ENCODE assay signal across 8 mouse cellular contexts in the genomic region with DNA sequence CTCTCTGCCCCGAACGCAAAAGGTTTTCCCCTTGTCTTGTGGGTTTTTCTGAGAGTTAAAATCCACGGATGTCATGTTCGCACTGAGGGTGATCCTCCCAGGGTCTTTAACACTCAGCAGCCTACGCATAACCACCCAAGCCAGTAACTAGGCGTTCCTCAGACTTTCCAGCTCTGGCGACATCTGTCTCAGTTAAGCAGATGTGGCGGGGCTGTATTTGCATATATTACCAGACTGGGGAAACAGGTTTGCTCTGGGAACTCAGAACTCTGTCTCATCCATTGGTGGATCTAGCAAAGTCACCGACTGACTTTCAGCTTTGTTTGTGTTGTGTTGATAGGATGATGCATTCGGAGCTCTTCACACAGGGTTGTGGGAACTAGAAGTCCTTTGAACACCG. TPM values are rescaled to one million over a fixed set of nuclear protein-coding genes. Genes with fewer than 3 reads are reported as not detected.
DNase-seq lines count a peak whose midpoint lies in the region; ATAC-seq lines count a peak whose summit lies in the region.

No protein-coding gene starts in this region.

- no peaks in the 10 kb centered on the region for H3K36me3 ChIP-seq in heart, embryonic 16.5 days (ENCODE audit: control insufficient read depth, insufficient read depth)
- H3K36me3 ChIP-seq in hindbrain, embryonic 16.5 days (ENCODE audit: control insufficient read depth, insufficient read depth, low read length), result no peaks in the 10 kb centered on the region
- no peaks in the 10 kb centered on the region for H3K36me3 ChIP-seq in midbrain, embryonic 15.5 days (replicated peaks)

- ATAC-seq in heart, embryonic 16.5 days (replicated peaks; ENCODE audit: extremely low read depth, insufficient read depth, low FRiP score), result no peak; the same call in 1 of the 2 replicates
- ATAC-seq in hindbrain, embryonic 16.5 days, result no peak
- ATAC-seq in midbrain, embryonic 15.5 days (replicated peaks), result no peak
- no peak; the same call in 1 of the 2 replicates for ATAC-seq in megakaryocyte, adult 5-6 weeks (ENCODE audit: poor library complexity, severe bottlenecking)

- no peak overlapping the region for H3K27ac ChIP-seq in heart, embryonic 16.5 days (ENCODE audit: low read length)
- no peak overlapping the region for H3K27ac ChIP-seq in hindbrain, embryonic 16.5 days (ENCODE audit: low read depth, low read length)
- H3K27ac ChIP-seq in midbrain, embryonic 15.5 days, result no peak overlapping the region

- peak overlapping the region; percentile 69 for H3K4me2 ChIP-seq in heart, embryonic 16.5 days (ENCODE audit: low read depth, low read length)
- H3K4me2 ChIP-seq in hindbrain, embryonic 16.5 days (ENCODE audit: low read length), result peak overlapping the region; percentile 55
- peak overlapping the region; percentile 58 for H3K4me2 ChIP-seq in midbrain, embryonic 15.5 days

- H3K27me3 ChIP-seq in heart, embryonic 16.5 days (ENCODE audit: control insufficient read depth, insufficient read depth, low read length), result no peaks in the 10 kb centered on the region
- peaks cover 2% of the 10 kb centered on the region; the same call in 1 of the 2 replicates for H3K27me3 ChIP-seq in hindbrain, embryonic 16.5 days (replicated peaks; ENCODE audit: control insufficient read depth, insufficient read depth, low read length)
- H3K27me3 ChIP-seq in midbrain, embryonic 15.5 days (replicated peaks), result 0 out of 2 replicates have a peak, but pooled peaks cover 5% of the 10 kb centered on the region

- peaks cover 6% of the 10 kb centered on the region; the same call in 1 of the 2 replicates for H3K9me3 ChIP-seq in heart, embryonic 16.5 days (replicated peaks; ENCODE audit: control insufficient read depth, low read length)
- H3K9me3 ChIP-seq in hindbrain, embryonic 16.5 days (ENCODE audit: control insufficient read depth, low read length), result no peaks in the 10 kb centered on the region
- no peaks in the 10 kb centered on the region for H3K9me3 ChIP-seq in midbrain, embryonic 15.5 days

- H3K9ac ChIP-seq in heart, embryonic 16.5 days (ENCODE audit: low read length), result peak overlapping the region; percentile 32; the same call in 1 of the 2 replicates
- peak overlapping the region; percentile 42 for H3K9ac ChIP-seq in hindbrain, embryonic 16.5 days (ENCODE audit: low read depth, low read length)
- 0 out of 2 replicates have a peak overlapping the region, but pooled peaks have one; percentile 20 for H3K9ac ChIP-seq in midbrain, embryonic 15.5 days

- H3K4me1 ChIP-seq in heart, embryonic 16.5 days (ENCODE audit: control insufficient read depth, insufficient read depth, low read length), result peaks cover 7% of the 10 kb centered on the region
- peaks cover 6% of the 10 kb centered on the region for H3K4me1 ChIP-seq in hindbrain, embryonic 16.5 days (ENCODE audit: control insufficient read depth, insufficient read depth, low read depth, low read length)
- peaks cover 28% of the 10 kb centered on the region for H3K4me1 ChIP-seq in midbrain, embryonic 15.5 days

- 8% methylated on average over 11 of the region's 11 CpGs for WGBS in heart, embryonic 16.5 days
- WGBS in hindbrain, embryonic 16.5 days, result 13% methylated on average over 11 of the region's 11 CpGs
- WGBS in midbrain, embryonic 15.5 days, result 11% methylated on average over 11 of the region's 11 CpGs

- peak overlapping the region; percentile 42 for H3K4me3 ChIP-seq in heart, embryonic 16.5 days (ENCODE audit: low read length)
- H3K4me3 ChIP-seq in hindbrain, embryonic 16.5 days (ENCODE audit: low read length), result peak overlapping the region; percentile 25
- peak overlapping the region; percentile 33 for H3K4me3 ChIP-seq in midbrain, embryonic 15.5 days

- intact Hi-C loops in heart, postnatal 25 days (cut with DNase I), result no loop called here

- DNase-seq in heart, postnatal 25 days (ENCODE audit: low spot score), result no peak
- DNase-seq in T-cell, adult 2 months (ENCODE audit: low spot score), result peak; percentile 66
- no peak for DNase-seq in layer of hippocampus, adult 11-12 months (ENCODE audit: low spot score)
- no peak for DNase-seq in cerebellum, adult 9-11 months

RNA-seq across cellular contexts. Expression of gene Tnfrsf19, which starts 10.7 kb away (rescaled TPM):
- 14.7 and 17.7 TPM in 2 replicates for polyA plus RNA-seq in heart, embryonic 16.5 days (2015; fragmentation: Nextera tagmentation; extraction: Ambion mirVana)
- 1 to 10 TPM; 3.8 to 4.9 TPM for total RNA-seq in heart, postnatal 25 days (2021)
- polyA plus RNA-seq in hindbrain, embryonic 16.5 days (2015; fragmentation: Nextera tagmentation; extraction: Ambion mirVana), result 29.8 and 33.6 TPM in 2 replicates
- 37.2 and 40.5 TPM in 2 replicates for polyA plus RNA-seq in midbrain, embryonic 15.5 days (2015; fragmentation: Nextera tagmentation; extraction: Ambion mirVana)
- 0.16 TPM in 1 of 2 replicates, not detected in the other for total RNA-seq in megakaryocyte, adult 5-6 weeks (2015)
- 0.29 and 0.45 TPM in 2 replicates for total RNA-seq in megakaryocyte, adult 5-6 weeks (2017)
